Mouse (Mus musculus) cerebral cortex, adult 2 months (tissue): Measurements from ENCODE around the gene Nubp1.

Experiments used
- WGBS: fragments of 180-500 bp; shearing (Covaris S2); methylation state at CpG from one replicate; pipeline ENCODE4 v1.1.7; 2018; 5-methylcytosine and 5-hydroxymethylcytosine counted together

Gene Nubp1

GRCm38 (mm10) chr16:10417723-10418259 is 6.0 kb downstream of the Nubp1 start:
- 88% methylated on average over 9 of the region's 9 CpGs for WGBS

GRCm38 (mm10) chr16:10420447-10421054 is 8.8 kb downstream of the Nubp1 start:
- WGBS = 75% methylated on average over 9 of the region's 9 CpGs

- WGBS = 88% methylated on average over 1 of the region's 1 CpGs
Observed at GRCm38 (mm10) chr16:10431911-10432310, 20.2 kb downstream of the Nubp1 start.

- 72% methylated on average over 4 of the region's 4 CpGs for WGBS
Observed at GRCm38 (mm10) chr16:10432387-10432786, 20.6 kb downstream of the Nubp1 start.

- WGBS = 89% methylated on average over 5 of the region's 5 CpGs
Observed at GRCm38 (mm10) chr16:10433344-10433743, 21.6 kb downstream of the Nubp1 start.

- 94% methylated on average over 6 of the region's 6 CpGs for WGBS
Observed at GRCm38 (mm10) chr16:10436166-10436565, 24.4 kb downstream of the Nubp1 start.

GRCm38 (mm10) chr16:10438055-10438454 is 26.3 kb downstream of the Nubp1 start:
- WGBS = 47% methylated on average over 5 of the region's 5 CpGs

- WGBS = 74% methylated on average over 6 of the region's 6 CpGs
Observed at GRCm38 (mm10) chr16:10441328-10441727, 29.6 kb downstream of the Nubp1 start.

GRCm38 (mm10) chr16:10441761-10442160 is 30.0 kb downstream of the Nubp1 start:
- WGBS = 92% methylated on average over 4 of the region's 4 CpGs

- 16% methylated on average over 13 of the region's 13 CpGs for WGBS
Observed at GRCm38 (mm10) chr16:10446573-10447263, 35.0 kb downstream of the Nubp1 start.

GRCm38 (mm10) chr16:10447264-10447594 is 35.5 kb downstream of the Nubp1 start, which contains the start of gene Tvp23a:
Tvp23a (minus strand) TSS chr16:10447362.
- 5% methylated on average over 12 of the region's 12 CpGs for WGBS

GRCm38 (mm10) chr16:10447781-10448180 is 36.0 kb downstream of the Nubp1 start:
- WGBS = 78% methylated on average over 2 of the region's 2 CpGs

- WGBS = 82% methylated on average over 9 of the region's 9 CpGs
Observed at GRCm38 (mm10) chr16:10448931-10449330, 37.2 kb downstream of the Nubp1 start.

GRCm38 (mm10) chr16:10451906-10452305 is 40.2 kb downstream of the Nubp1 start:
- 90% methylated on average over 2 of the region's 2 CpGs for WGBS

- 36% methylated on average over 8 of the region's 8 CpGs for WGBS
Observed at GRCm38 (mm10) chr16:10452445-10452896, 40.7 kb downstream of the Nubp1 start.

- 89% methylated on average over 6 of the region's 6 CpGs for WGBS
Observed at GRCm38 (mm10) chr16:10453872-10454582, 42.3 kb downstream of the Nubp1 start.

GRCm38 (mm10) chr16:10454583-10454974 is 42.8 kb downstream of the Nubp1 start:
- 91% methylated on average over 3 of the region's 3 CpGs for WGBS

- WGBS = 88% methylated on average over 2 of the region's 2 CpGs
Observed at GRCm38 (mm10) chr16:10460188-10460587, 48.4 kb downstream of the Nubp1 start.

- 93% methylated on average over 2 of the region's 2 CpGs for WGBS
Observed at GRCm38 (mm10) chr16:10461178-10461577, 49.4 kb downstream of the Nubp1 start.

GRCm38 (mm10) chr16:10465011-10465681 is 53.4 kb downstream of the Nubp1 start:
- WGBS = 46% methylated on average over 4 of the region's 4 CpGs

- WGBS = 43% methylated on average over 11 of the region's 11 CpGs
Observed at GRCm38 (mm10) chr16:10467391-10468107, 55.8 kb downstream of the Nubp1 start.
